In genomic region chr1:42539066-42539539, GRCm38 (mm10) we compare ENCODE assay signal across 8 mouse cellular contexts.
DNase-seq lines count a peak whose midpoint lies in the region; ATAC-seq and TF ChIP-seq lines count a peak whose summit lies in the region.

No protein-coding gene starts in this region.

- H3K4me3 ChIP-seq in testis, adult 2 months (ENCODE audit: control insufficient read depth, low read depth, low read length): 0 out of 2 replicates have a peak overlapping the region, but pooled peaks have one; percentile 16
- peak overlapping the region; percentile 37 for H3K4me3 ChIP-seq in hindbrain, embryonic 10.5 days
- no peak overlapping the region for H3K4me3 ChIP-seq in stomach, embryonic 15.5 days (replicated peaks)
- no peak overlapping the region for H3K4me3 ChIP-seq in thymus, adult 2 months (ENCODE audit: control insufficient read depth, insufficient read depth, low read length)

- intact Hi-C loops in left cerebral cortex, postnatal 4 days (cut with DNase I): no loop called here

- H3K27ac ChIP-seq in testis, adult 2 months (ENCODE audit: control insufficient read depth, insufficient read depth, low read depth, low read length): no peak overlapping the region
- H3K27ac ChIP-seq in hindbrain, embryonic 10.5 days: peak overlapping the region; percentile 80
- H3K27ac ChIP-seq in stomach, embryonic 15.5 days: no peak overlapping the region
- H3K27ac ChIP-seq in thymus, adult 2 months (ENCODE audit: control insufficient read depth, insufficient read depth, low read length): no peak overlapping the region

- TF ChIP-seq CTCF in testis, adult 2 months (IDR thresholded peaks at IDR 0.05; ENCODE audit: control insufficient read depth, insufficient read depth, insufficient replicate concordance, low read depth, low read length): no peak
- no peak for TF ChIP-seq CTCF in thymus, adult 2 months (IDR thresholded peaks at IDR 0.05; ENCODE audit: borderline replicate concordance, control insufficient read depth, extremely low read depth, insufficient read depth, low read length, poor library complexity)

- ATAC-seq in stomach, embryonic 15.5 days (ENCODE audit: insufficient read depth, low FRiP score, low read depth): no peak

- no peak for DNase-seq in testis, postnatal 10 days (ENCODE audit: low spot score)
- peak; percentile 33 for DNase-seq in hindbrain, embryonic 10.5 days (ENCODE audit: low spot score)
- DNase-seq in left cerebral cortex, postnatal 4 days: peak; percentile 39
- DNase-seq in thymus, adult 2 months: no peak
- no peak for DNase-seq in gastrocnemius, adult 8-10 months (ENCODE audit: low spot score in 2 of 2)
- no peak for DNase-seq in c-Kit-positive CD71-positive TER-119-positive erythroid progenitor cells, embryonic 14.5 days (ENCODE audit: low spot score)

- H3K36me3 ChIP-seq in testis, adult 2 months (ENCODE audit: control insufficient read depth, insufficient read depth, low read length): no peaks in the 10 kb centered on the region
- no peaks in the 10 kb centered on the region for H3K36me3 ChIP-seq in hindbrain, embryonic 10.5 days
- H3K36me3 ChIP-seq in stomach, embryonic 15.5 days: no peaks in the 10 kb centered on the region
- H3K36me3 ChIP-seq in thymus, adult 2 months (ENCODE audit: control insufficient read depth, insufficient read depth, low read length): no peaks in the 10 kb centered on the region

- no peak for TF ChIP-seq POLR2A in testis, adult 2 months (IDR thresholded peaks at IDR 0.05; ENCODE audit: control insufficient read depth, low read depth, low read length)
- no peak for TF ChIP-seq POLR2A in thymus, adult 2 months (IDR thresholded peaks at IDR 0.05; ENCODE audit: control insufficient read depth, extremely low read depth, insufficient read depth, low read length, poor library complexity)

- no peaks in the 10 kb centered on the region for H3K27me3 ChIP-seq in testis, adult 2 months (ENCODE audit: control insufficient read depth, insufficient read depth, low read length)
- peaks cover 20% of the 10 kb centered on the region for H3K27me3 ChIP-seq in hindbrain, embryonic 10.5 days (ENCODE audit: insufficient read depth, poor library complexity, severe bottlenecking)
- no peaks in the 10 kb centered on the region for H3K27me3 ChIP-seq in stomach, embryonic 15.5 days (replicated peaks)
- H3K27me3 ChIP-seq in thymus, adult 2 months (ENCODE audit: control insufficient read depth, insufficient read depth, low read length): no peaks in the 10 kb centered on the region

- no peak overlapping the region for H3K9ac ChIP-seq in stomach, embryonic 15.5 days

- no peaks in the 10 kb centered on the region for H3K9me3 ChIP-seq in hindbrain, embryonic 10.5 days
- H3K9me3 ChIP-seq in stomach, embryonic 15.5 days: no peaks in the 10 kb centered on the region

- 42% methylated on average over 18 of the region's 18 CpGs for WGBS in hindbrain, embryonic 10.5 days
- 60% methylated on average over 18 of the region's 18 CpGs for WGBS in stomach, embryonic 15.5 days
- WGBS in thymus, adult 2 months: 75% methylated on average over 18 of the region's 18 CpGs

- H3K4me2 ChIP-seq in stomach, embryonic 15.5 days: peak overlapping the region; percentile 16; the same call in 1 of the 2 replicates

- H3K4me1 ChIP-seq in testis, adult 2 months (ENCODE audit: control insufficient read depth, insufficient read depth, low read length): peaks cover 6% of the 10 kb centered on the region; the same call in 1 of the 2 replicates
- peaks cover 45% of the 10 kb centered on the region for H3K4me1 ChIP-seq in hindbrain, embryonic 10.5 days (replicated peaks)
- H3K4me1 ChIP-seq in stomach, embryonic 15.5 days: no peaks in the 10 kb centered on the region
- no peaks in the 10 kb centered on the region for H3K4me1 ChIP-seq in thymus, adult 2 months (replicated peaks; ENCODE audit: control insufficient read depth, insufficient read depth, low read length)

Comparison
In these comparisons a context has a peak if more than half of its experiments do, and no peak if none do; other contexts are left out.
1. H3K4me3 ChIP-seq: peak in testis, adult 2 months (single experiment) and hindbrain, embryonic 10.5 days (single experiment); none in stomach, embryonic 15.5 days (single experiment) and thymus, adult 2 months (single experiment).
2. DNase-seq: peak in hindbrain, embryonic 10.5 days (single experiment) and left cerebral cortex, postnatal 4 days (single experiment); none in testis, postnatal 10 days (single experiment), thymus, adult 2 months (single experiment), gastrocnemius, adult 8-10 months (0 of 2) and c-Kit-positive CD71-positive TER-119-positive erythroid progenitor cells, embryonic 14.5 days (single experiment).